Mouse (Mus musculus): ENCODE data around the gene Tnfaip6. TPM values are rescaled to one million over a fixed set of nuclear protein-coding genes. Genes with fewer than 3 reads are reported as not detected.
"Not testable (repeated sequence)": the region's sequence is repeated elsewhere in the genome, so short reads cannot be mapped to it uniquely, and the experiment has no call there.

Tnfaip6 gene
- polyA plus RNA-seq (2014; fragmentation: Nextera tagmentation; extraction: Ambion mirVana), result 17.0 and 22.8 TPM in 2 replicates

- Histone ChIP-seq H3K9ac (ENCODE audit: low read length) (peak within 1 kb of the TSS; percentile 72), H3K4me1 (ENCODE audit: control insufficient read depth, insufficient read depth, low read length) (no peaks in the 10 kb centered on the region; the same call in 1 of the 2 replicates), H3K4me3 (ENCODE audit: low read depth, low read length) (peak within 1 kb of the TSS; percentile 48), H3K4me2 (peak within 1 kb of the TSS; percentile 62), H3K9me3 (ENCODE audit: control insufficient read depth, low read length) (no peaks in the 10 kb centered on the region), H3K27ac (ENCODE audit: low read depth, low read length) (no peak within 1 kb of the TSS), H3K36me3 (ENCODE audit: control insufficient read depth, insufficient read depth, low read length) (no peaks in the 10 kb centered on the region), H3K27me3 (ENCODE audit: control insufficient read depth, insufficient read depth, low read length) (no peaks in the 10 kb centered on the region)
- ATAC-seq (ENCODE audit: low FRiP score) (peak; percentile 59), DNase-seq (ENCODE audit: low spot score, missing footprints) (peak; percentile 96)
- 1% methylated on average over 17 of the region's 17 CpGs for WGBS
Measured at GRCm38 (mm10) chr2:52037882-52038281, at the start of gene Tnfaip6. TSS of gene Tnfaip6 (plus strand) at chr2:52038009.

- Histone ChIP-seq H3K4me2 (no peak overlapping the region), H3K36me3 (ENCODE audit: control insufficient read depth, insufficient read depth, low read length) (no peaks in the 10 kb centered on the region), H3K27ac (ENCODE audit: low read depth, low read length) (no peak overlapping the region), H3K9me3 (ENCODE audit: control insufficient read depth, low read length) (no peaks in the 10 kb centered on the region), H3K4me1 (ENCODE audit: control insufficient read depth, insufficient read depth, low read length) (no peaks in the 10 kb centered on the region), H3K27me3 (ENCODE audit: control insufficient read depth, insufficient read depth, low read length) (no peaks in the 10 kb centered on the region), H3K9ac (ENCODE audit: low read length) (no peak overlapping the region), H3K4me3 (ENCODE audit: low read depth, low read length) (no peak overlapping the region)
- WGBS, result 88% methylated on average over 2 of the region's 2 CpGs
- no peak for DNase-seq (ENCODE audit: low spot score, missing footprints)
- ATAC-seq (ENCODE audit: low FRiP score), result no peak
Measured at GRCm38 (mm10) chr2:51989559-51989958, 48.2 kb upstream of the Tnfaip6 start.

GRCm38 (mm10) chr2:51991447-51991846 lies 46.4 kb upstream of the Tnfaip6 start:
- H3K36me3 ChIP-seq (ENCODE audit: control insufficient read depth, insufficient read depth, low read length), result no peaks in the 10 kb centered on the region
- DNase-seq (ENCODE audit: low spot score, missing footprints), result no peak
- no peak overlapping the region for H3K27ac ChIP-seq (ENCODE audit: low read depth, low read length)
- no peak overlapping the region for H3K4me3 ChIP-seq (ENCODE audit: low read depth, low read length)
- H3K4me2 ChIP-seq, result no peak overlapping the region
- no peaks in the 10 kb centered on the region for H3K9me3 ChIP-seq (ENCODE audit: control insufficient read depth, low read length)
- H3K9ac ChIP-seq (ENCODE audit: low read length), result no peak overlapping the region
- no peaks in the 10 kb centered on the region for H3K27me3 ChIP-seq (ENCODE audit: control insufficient read depth, insufficient read depth, low read length)
- H3K4me1 ChIP-seq (ENCODE audit: control insufficient read depth, insufficient read depth, low read length), result no peaks in the 10 kb centered on the region
- WGBS, result 93% methylated on average over 6 of the region's 6 CpGs
- ATAC-seq (ENCODE audit: low FRiP score), result no peak

GRCm38 (mm10) chr2:51999996-52000395 lies 37.8 kb upstream of the Tnfaip6 start:
- DNase-seq (ENCODE audit: low spot score, missing footprints) (no peak), ATAC-seq (ENCODE audit: low FRiP score) (no peak)
- Histone ChIP-seq H3K36me3 (ENCODE audit: control insufficient read depth, insufficient read depth, low read length) (no peaks in the 10 kb centered on the region), H3K9ac (ENCODE audit: low read length) (no peak overlapping the region), H3K27me3 (ENCODE audit: control insufficient read depth, insufficient read depth, low read length) (no peaks in the 10 kb centered on the region), H3K4me3 (ENCODE audit: low read depth, low read length) (no peak overlapping the region), H3K27ac (ENCODE audit: low read depth, low read length) (no peak overlapping the region), H3K4me2 (no peak overlapping the region), H3K4me1 (ENCODE audit: control insufficient read depth, insufficient read depth, low read length) (no peaks in the 10 kb centered on the region), H3K9me3 (ENCODE audit: control insufficient read depth, low read length) (no peaks in the 10 kb centered on the region)
- 56% methylated on average over 7 of the region's 7 CpGs for WGBS

- Histone ChIP-seq H3K9ac (ENCODE audit: low read length) (no peak overlapping the region), H3K36me3 (ENCODE audit: control insufficient read depth, insufficient read depth, low read length) (no peaks in the 10 kb centered on the region), H3K4me2 (no peak overlapping the region), H3K27ac (ENCODE audit: low read depth, low read length) (no peak overlapping the region), H3K9me3 (ENCODE audit: control insufficient read depth, low read length) (no peaks in the 10 kb centered on the region), H3K4me3 (ENCODE audit: low read depth, low read length) (no peak overlapping the region), H3K4me1 (ENCODE audit: control insufficient read depth, insufficient read depth, low read length) (no peaks in the 10 kb centered on the region), H3K27me3 (ENCODE audit: control insufficient read depth, insufficient read depth, low read length) (no peaks in the 10 kb centered on the region)
- no peak for DNase-seq (ENCODE audit: low spot score, missing footprints)
- no peak for ATAC-seq (ENCODE audit: low FRiP score)
- WGBS, result 86% methylated on average over 8 of the region's 8 CpGs
Measured at GRCm38 (mm10) chr2:52001521-52001920, 36.3 kb upstream of the Tnfaip6 start.

GRCm38 (mm10) chr2:52002299-52002698 lies 35.5 kb upstream of the Tnfaip6 start:
- not testable (repeated sequence) for H3K4me3 ChIP-seq (ENCODE audit: low read depth, low read length); H3K4me1 ChIP-seq (ENCODE audit: control insufficient read depth, insufficient read depth, low read length); DNase-seq (ENCODE audit: low spot score, missing footprints); H3K27me3 ChIP-seq (ENCODE audit: control insufficient read depth, insufficient read depth, low read length); H3K9me3 ChIP-seq (ENCODE audit: control insufficient read depth, low read length); H3K27ac ChIP-seq (ENCODE audit: low read depth, low read length); H3K36me3 ChIP-seq (ENCODE audit: control insufficient read depth, insufficient read depth, low read length); ATAC-seq (ENCODE audit: low FRiP score); H3K9ac ChIP-seq (ENCODE audit: low read length); H3K4me2 ChIP-seq
- WGBS, result 94% methylated on average over 10 of the region's 10 CpGs

GRCm38 (mm10) chr2:52006380-52006779 lies 31.4 kb upstream of the Tnfaip6 start:
- Histone ChIP-seq H3K27ac (ENCODE audit: low read depth, low read length) (no peak overlapping the region), H3K9ac (ENCODE audit: low read length) (no peak overlapping the region)
- no peak for ATAC-seq (ENCODE audit: low FRiP score)

GRCm38 (mm10) chr2:52011820-52012219 lies 26.0 kb upstream of the Tnfaip6 start:
- not testable (repeated sequence) for H3K4me1 ChIP-seq (ENCODE audit: control insufficient read depth, insufficient read depth, low read length); H3K9me3 ChIP-seq (ENCODE audit: control insufficient read depth, low read length); H3K4me3 ChIP-seq (ENCODE audit: low read depth, low read length); H3K27ac ChIP-seq (ENCODE audit: low read depth, low read length); DNase-seq (ENCODE audit: low spot score, missing footprints); H3K9ac ChIP-seq (ENCODE audit: low read length); H3K4me2 ChIP-seq; ATAC-seq (ENCODE audit: low FRiP score); H3K27me3 ChIP-seq (ENCODE audit: control insufficient read depth, insufficient read depth, low read length); H3K36me3 ChIP-seq (ENCODE audit: control insufficient read depth, insufficient read depth, low read length)
- 80% methylated on average over 3 of the region's 3 CpGs for WGBS

More at GRCm38 (mm10) chr2:52006380-52006779, 31.4 kb upstream of the Tnfaip6 start:
- H3K4me3 ChIP-seq (ENCODE audit: low read depth, low read length), result no peak overlapping the region
- no peaks in the 10 kb centered on the region for H3K36me3 ChIP-seq (ENCODE audit: control insufficient read depth, insufficient read depth, low read length)
- WGBS, result 76% methylated on average over 3 of the region's 3 CpGs
- no peaks in the 10 kb centered on the region for H3K27me3 ChIP-seq (ENCODE audit: control insufficient read depth, insufficient read depth, low read length)
- H3K4me1 ChIP-seq (ENCODE audit: control insufficient read depth, insufficient read depth, low read length), result no peaks in the 10 kb centered on the region
- no peak for DNase-seq (ENCODE audit: low spot score, missing footprints)
- H3K4me2 ChIP-seq, result no peak overlapping the region
- H3K9me3 ChIP-seq (ENCODE audit: control insufficient read depth, low read length), result no peaks in the 10 kb centered on the region

GRCm38 (mm10) chr2:52013306-52013820 lies 24.4 kb upstream of the Tnfaip6 start:
- no peak overlapping the region for H3K4me3 ChIP-seq (ENCODE audit: low read depth, low read length)
- H3K36me3 ChIP-seq (ENCODE audit: control insufficient read depth, insufficient read depth, low read length), result no peaks in the 10 kb centered on the region
- no peak overlapping the region for H3K9ac ChIP-seq (ENCODE audit: low read length)
- H3K4me1 ChIP-seq (ENCODE audit: control insufficient read depth, insufficient read depth, low read length), result peaks cover 2% of the 10 kb centered on the region
- H3K9me3 ChIP-seq (ENCODE audit: control insufficient read depth, low read length), result no peaks in the 10 kb centered on the region
- ATAC-seq (ENCODE audit: low FRiP score) (no peak), DNase-seq (ENCODE audit: low spot score, missing footprints) (no peak)
- no peaks in the 10 kb centered on the region for H3K27me3 ChIP-seq (ENCODE audit: control insufficient read depth, insufficient read depth, low read length)
- H3K4me2 ChIP-seq, result no peak overlapping the region
- WGBS, result 80% methylated on average over 9 of the region's 9 CpGs
- H3K27ac ChIP-seq (ENCODE audit: low read depth, low read length), result no peak overlapping the region
